Mouse (Mus musculus) heart, embryonic 14.5 days (tissue): ENCODE results near the gene Snph. TPM values are rescaled to one million over a fixed set of nuclear protein-coding genes. Genes with fewer than 3 reads are reported as not detected.

Experiments used
- ATAC-seq: fragments of 200-750 bp; cut with Nextera tagmentation; 2 replicates; pipeline ENCODE4 v1.8.0; 2017; ENCODE audit warnings: low read depth, moderate TSS enrichment; ENCODE audit not compliant: insufficient number of reproducible peaks, insufficient read depth, low FRiP score
- H3K27ac ChIP-seq, 2 experiments: fragments of 200-500 bp in 1 of 2; fragments of 300-500 bp in 1 of 2; sonication (generic) in 1 of 2; replicated peaks in 1 of 2; 2 replicates each; pipeline ENCODE4 v1.5.1; 2012 to 2014; ENCODE audit warnings: low read depth in 2 of 2, low read length in 2 of 2, control low read depth in 1 of 2, mild to moderate bottlenecking in 1 of 2, mixed read lengths in 1 of 2; ENCODE audit not compliant: control insufficient read depth in 1 of 2, insufficient read depth in 1 of 2
- H3K27me3 ChIP-seq: fragments of 300-500 bp; sonication (generic); 2 replicates; pipeline ENCODE4 v1.6.1; 2014; ENCODE audit warnings: mild to moderate bottlenecking, low read length, control low read depth; ENCODE audit not compliant: control insufficient read depth, insufficient read depth
- H3K36me3 ChIP-seq: fragments of 300-500 bp; sonication (generic); 2 replicates; pipeline ENCODE4 v1.6.1; 2014; ENCODE audit warnings: mild to moderate bottlenecking, control low read depth, low read length, mixed read lengths; ENCODE audit not compliant: control insufficient read depth, insufficient read depth
- H3K4me1 ChIP-seq, 2 experiments: fragments of 200-500 bp in 1 of 2; fragments of 300-500 bp in 1 of 2; sonication (generic) in 1 of 2; 2 replicates each; pipeline ENCODE4 v1.6.1; 2012 to 2014; ENCODE audit warnings: low read length in 2 of 2, control low read depth in 1 of 2, mixed read lengths in 1 of 2; ENCODE audit not compliant: control insufficient read depth in 2 of 2, insufficient read depth in 2 of 2
- H3K4me2 ChIP-seq: fragments of 300-500 bp; sonication (generic); 2 replicates; pipeline ENCODE4 v1.6.1; 2014; ENCODE audit warnings: mild to moderate bottlenecking, low read length
- H3K4me3 ChIP-seq, 2 experiments: fragments of 200-500 bp in 1 of 2; fragments of 300-500 bp in 1 of 2; sonication (generic) in 1 of 2; 2 replicates each; pipeline ENCODE4 v1.5.1; 2012 to 2014; ENCODE audit warnings: low read length in 2 of 2, mild to moderate bottlenecking in 2 of 2, control low read depth in 1 of 2, low read depth in 1 of 2, moderate library complexity in 1 of 2; ENCODE audit not compliant: control insufficient read depth in 1 of 2, insufficient read depth in 1 of 2
- H3K9ac ChIP-seq: fragments of 300-500 bp; sonication (generic); 2 replicates; pipeline ENCODE4 v1.6.1; 2014; ENCODE audit warnings: mild to moderate bottlenecking, low read length
- H3K9me3 ChIP-seq: fragments of 300-500 bp; sonication (generic); 2 replicates; pipeline ENCODE4 v1.6.1; 2016; ENCODE audit warnings: low read length, control low read depth; ENCODE audit not compliant: control insufficient read depth
- WGBS: fragments of 180-500 bp; shearing (Covaris S2); extraction: QIAGEN DNeasy Blood & Tissue Kit; methylation state at CpG from one replicate; pipeline ENCODE4 v1.1.7; 2014; 5-methylcytosine and 5-hydroxymethylcytosine counted together
- polyA plus RNA-seq: library from polyadenylated mRNA; unstranded; fragments of >200 nt; fragmentation: Nextera tagmentation; extraction: Ambion mirVana; gene quantifications from 2 replicates; pipeline ENCODE4 v1.2.1, GENCODE M21; 2014

Gene Snph
- polyA plus RNA-seq, 1 experiment from 2014 or later = 0.31 TPM

GRCm38 (mm10) chr2:151564006-151564405 is 68.4 kb downstream of the Snph start:
- Histone ChIP-seq H3K4me3 (no peak overlapping the region), H3K36me3 (peaks cover 65% of the 10 kb centered on the region), H3K27me3 (no peaks in the 10 kb centered on the region), H3K4me1 (no peaks in the 10 kb centered on the region), H3K27ac (no peak overlapping the region), H3K9ac (no peak overlapping the region), H3K9me3 (no peaks in the 10 kb centered on the region), H3K4me2 (no peak overlapping the region)
- 73% methylated on average over 1 of the region's 1 CpGs for WGBS
- ATAC-seq = no peak

GRCm38 (mm10) chr2:151562930-151563921 is 69.2 kb downstream of the Snph start:
- peaks cover 73% of the 10 kb centered on the region for H3K36me3 ChIP-seq
- H3K27ac ChIP-seq = no peak overlapping the region
- 79% methylated on average over 7 of the region's 7 CpGs for WGBS
- no peak overlapping the region for H3K4me3 ChIP-seq
- H3K27me3 ChIP-seq = no peaks in the 10 kb centered on the region
- H3K9me3 ChIP-seq = no peaks in the 10 kb centered on the region
- ATAC-seq = no peak
- no peaks in the 10 kb centered on the region for H3K4me1 ChIP-seq
- no peak overlapping the region for H3K9ac ChIP-seq
- H3K4me2 ChIP-seq = no peak overlapping the region

GRCm38 (mm10) chr2:151549615-151550121 is 82.7 kb downstream of the Snph start:
- Histone ChIP-seq H3K4me1 (peaks cover 28 to 53% of the 10 kb centered on the region in 2 experiments), H3K27ac (no peak overlapping the region), H3K9me3 (no peaks in the 10 kb centered on the region), H3K27me3 (no peaks in the 10 kb centered on the region), H3K4me3 (no peak overlapping the region), H3K9ac (no peak overlapping the region), H3K36me3 (peaks cover 95% of the 10 kb centered on the region), H3K4me2 (no peak overlapping the region)
- ATAC-seq = no peak
- 72% methylated on average over 3 of the region's 3 CpGs for WGBS

GRCm38 (mm10) chr2:151546571-151546970 is 85.8 kb downstream of the Snph start:
- Histone ChIP-seq H3K4me3 (no peak overlapping the region), H3K27ac (no peak overlapping the region), H3K36me3 (peaks cover 73% of the 10 kb centered on the region), H3K4me2 (no peak overlapping the region), H3K27me3 (no peaks in the 10 kb centered on the region), H3K9me3 (no peaks in the 10 kb centered on the region), H3K4me1 (peaks cover 32 to 68% of the 10 kb centered on the region in 2 experiments), H3K9ac (no peak overlapping the region)
- 81% methylated on average over 4 of the region's 4 CpGs for WGBS
- no peak for ATAC-seq

GRCm38 (mm10) chr2:151544673-151545072 is 87.7 kb downstream of the Snph start:
- Histone ChIP-seq H3K36me3 (peaks cover 54% of the 10 kb centered on the region), H3K4me2 (peak overlapping the region; percentile 84), H3K4me3 (peak overlapping the region; percentile 14 to 99; a peak in 3 of 4 replicates), H3K27me3 (no peaks in the 10 kb centered on the region), H3K4me1 (peaks cover 22 to 54% of the 10 kb centered on the region in 2 experiments), H3K9me3 (no peaks in the 10 kb centered on the region), H3K27ac (peak overlapping the region in 1 of 2 experiments; percentile 94; a peak in 1 of 4 replicates), H3K9ac (peak overlapping the region; percentile 98; the same call in 1 of the 2 replicates)
- WGBS = 27% methylated on average over 6 of the region's 6 CpGs
- no peak for ATAC-seq

- H3K4me2 ChIP-seq = peak overlapping the region; percentile 84
- under 1% methylated on average over 21 of the region's 21 CpGs for WGBS
- 0 out of 2 replicates have a peak, but pooled peaks have one; percentile 15 for ATAC-seq
Measured at GRCm38 (mm10) chr2:151543063-151543895, 89.1 kb downstream of the Snph start.

More at GRCm38 (mm10) chr2:151543063-151543895, 89.1 kb downstream of the Snph start:
- H3K27ac ChIP-seq = peak overlapping the region; percentile 85 to 94
- peaks cover 16 to 42% of the 10 kb centered on the region in 2 experiments for H3K4me1 ChIP-seq
- peak overlapping the region; percentile 88 to 99 for H3K4me3 ChIP-seq
- H3K27me3 ChIP-seq = no peaks in the 10 kb centered on the region
- H3K36me3 ChIP-seq = peaks cover 41% of the 10 kb centered on the region
- H3K9me3 ChIP-seq = no peaks in the 10 kb centered on the region
- H3K9ac ChIP-seq = peak overlapping the region; percentile 98
